ENCODE assay signal across 9 mouse cellular contexts in genomic region chr10:127480833-127481813, GRCm38 (mm10). TPM values are rescaled to one million over a fixed set of nuclear protein-coding genes. Genes with fewer than 3 reads are reported as not detected.
A peak's percentile ranks its signal among the peaks of the same experiment; 100 is the strongest.
DNase-seq lines count a peak whose midpoint lies in the region; ATAC-seq lines count a peak whose summit lies in the region.
"Had no signal": no experiment of that assay in that cellular context is flagged by ENCODE, and none has a peak within 500 bp of the region (broad histone marks: within the 10 kb centered on the region; RNA-seq: fewer than 3 reads in every experiment).

No protein-coding gene starts in this region.

- H3K4me3 ChIP-seq in hindbrain, embryonic 16.5 days (ENCODE audit: low read length), result no peak overlapping the region
- no peak overlapping the region for H3K4me3 ChIP-seq in hindbrain, embryonic 12.5 days
- H3K4me3 ChIP-seq in heart, embryonic 14.5 days (ENCODE audit: control insufficient read depth in 1 of 2, insufficient read depth in 1 of 2, low read depth in 1 of 2, low read length in 2 of 2), result no peak overlapping the region
- H3K4me3 ChIP-seq in macrophage (ENCODE audit: inconsistent target), result peak overlapping the region; percentile 12
- H3K4me3 ChIP-seq in midbrain, embryonic 10.5 days, result no peak overlapping the region

- H3K4me2 ChIP-seq in hindbrain, embryonic 16.5 days (ENCODE audit: low read length), result no peak overlapping the region
- H3K4me2 ChIP-seq in hindbrain, embryonic 12.5 days (replicated peaks), result no peak overlapping the region
- no peak overlapping the region for H3K4me2 ChIP-seq in heart, embryonic 14.5 days (ENCODE audit: low read length)

- peak; percentile 42; the same call in 1 of the 2 replicates for ATAC-seq in hindbrain, embryonic 16.5 days
- ATAC-seq in hindbrain, embryonic 12.5 days (ENCODE audit: low FRiP score), result no peak
- ATAC-seq in heart, embryonic 14.5 days (ENCODE audit: insufficient number of reproducible peaks, insufficient read depth, low FRiP score, low read depth), result 0 out of 2 replicates have a peak, but pooled peaks have one; percentile 39

- peaks cover 15% of the 10 kb centered on the region for H3K36me3 ChIP-seq in hindbrain, embryonic 16.5 days (ENCODE audit: control insufficient read depth, insufficient read depth, low read length)
- peaks cover 53% of the 10 kb centered on the region for H3K36me3 ChIP-seq in hindbrain, embryonic 12.5 days
- peaks cover 88% of the 10 kb centered on the region for H3K36me3 ChIP-seq in heart, embryonic 14.5 days (ENCODE audit: control insufficient read depth, insufficient read depth, low read length)
- H3K36me3 ChIP-seq in macrophage (ENCODE audit: inconsistent target), result peaks cover 33% of the 10 kb centered on the region; the same call in 1 of the 2 replicates
- H3K36me3 ChIP-seq in midbrain, embryonic 10.5 days, result peaks cover 63% of the 10 kb centered on the region

- H3K27me3 ChIP-seq in hindbrain, embryonic 16.5 days (replicated peaks; ENCODE audit: control insufficient read depth, insufficient read depth, low read length), result no peaks in the 10 kb centered on the region
- H3K27me3 ChIP-seq in hindbrain, embryonic 12.5 days, result no peaks in the 10 kb centered on the region
- no peaks in the 10 kb centered on the region for H3K27me3 ChIP-seq in heart, embryonic 14.5 days (ENCODE audit: control insufficient read depth, insufficient read depth, low read length)
- no peaks in the 10 kb centered on the region for H3K27me3 ChIP-seq in midbrain, embryonic 10.5 days (ENCODE audit: low read depth, poor library complexity, severe bottlenecking)

- H3K27ac ChIP-seq in hindbrain, embryonic 16.5 days (ENCODE audit: low read depth, low read length), result no peak overlapping the region
- no peak overlapping the region for H3K27ac ChIP-seq in hindbrain, embryonic 12.5 days
- no peak overlapping the region for H3K27ac ChIP-seq in heart, embryonic 14.5 days (replicated peaks in 1 of 2; ENCODE audit: control insufficient read depth in 1 of 2, insufficient read depth in 1 of 2, low read depth in 2 of 2, low read length in 2 of 2)
- peak overlapping the region; percentile 95 for H3K27ac ChIP-seq in macrophage
- H3K27ac ChIP-seq in midbrain, embryonic 10.5 days (replicated peaks), result no peak overlapping the region

- H3K9ac ChIP-seq in hindbrain, embryonic 16.5 days (ENCODE audit: low read depth, low read length), result no peak overlapping the region
- no peak overlapping the region for H3K9ac ChIP-seq in hindbrain, embryonic 12.5 days
- no peak overlapping the region for H3K9ac ChIP-seq in heart, embryonic 14.5 days (ENCODE audit: low read length)

- no peaks in the 10 kb centered on the region for H3K9me3 ChIP-seq in hindbrain, embryonic 16.5 days (ENCODE audit: control insufficient read depth, low read length)
- no peaks in the 10 kb centered on the region for H3K9me3 ChIP-seq in hindbrain, embryonic 12.5 days (replicated peaks)
- no peaks in the 10 kb centered on the region for H3K9me3 ChIP-seq in heart, embryonic 14.5 days (ENCODE audit: control insufficient read depth, low read length)
- no peaks in the 10 kb centered on the region for H3K9me3 ChIP-seq in midbrain, embryonic 10.5 days (replicated peaks)
- H3K9me3 ChIP-seq: G1E had no signal

- peak; percentile 67 for DNase-seq in adrenal gland, adult 8-10 months
- DNase-seq in layer of hippocampus, postnatal 25 days (ENCODE audit: extremely low spot score in 1 of 2, low spot score in 1 of 2), result peak; percentile 27 to 53
- no peak for DNase-seq in cerebellum, adult 11 months
- no peak for DNase-seq in midbrain, embryonic 10.5 days (ENCODE audit: low spot score)

- no peaks in the 10 kb centered on the region for H3K79me2 ChIP-seq in macrophage (ENCODE audit: inconsistent target)

- WGBS in hindbrain, embryonic 16.5 days, result 84% methylated on average over 19 of the region's 19 CpGs
- WGBS in hindbrain, embryonic 12.5 days, result 89% methylated on average over 19 of the region's 19 CpGs
- 83% methylated on average over 19 of the region's 19 CpGs for WGBS in heart, embryonic 14.5 days
- 10% methylated on average over 19 of the region's 19 CpGs for WGBS in macrophage (ENCODE audit: missing documents)
- 89% methylated on average over 19 of the region's 19 CpGs for WGBS in midbrain, embryonic 10.5 days

- H3K4me1 ChIP-seq in hindbrain, embryonic 16.5 days (ENCODE audit: control insufficient read depth, insufficient read depth, low read depth, low read length), result no peaks in the 10 kb centered on the region
- no peaks in the 10 kb centered on the region for H3K4me1 ChIP-seq in hindbrain, embryonic 12.5 days
- H3K4me1 ChIP-seq in heart, embryonic 14.5 days (ENCODE audit: control insufficient read depth in 2 of 2, insufficient read depth in 2 of 2, low read length in 2 of 2), result no peaks in the 10 kb centered on the region
- H3K4me1 ChIP-seq in midbrain, embryonic 10.5 days, result no peaks in the 10 kb centered on the region

RNA-seq across cellular contexts. Expression of gene Stac3, which starts 20.4 kb away (rescaled TPM):
- polyA plus RNA-seq in hindbrain, embryonic 16.5 days (2015; fragmentation: Nextera tagmentation; extraction: Ambion mirVana), result 2.0 and 3.3 TPM in 2 replicates
- polyA plus RNA-seq in hindbrain, embryonic 12.5 days (2016; fragmentation: Nextera tagmentation; extraction: Ambion mirVana), result 2.2 and 4.8 TPM in 2 replicates
- total RNA-seq in adrenal gland, adult 8-10 months (2022), result 1 to 10 TPM in 3 of 4 experiments, under 1 TPM in 1; 0.87 to 4.6 (median 3.7) TPM
- 0.31 TPM in 1 of 2 replicates, not detected in the other for polyA plus RNA-seq in heart, embryonic 14.5 days (2014; fragmentation: Nextera tagmentation; extraction: Ambion mirVana)
- 1 to 10 TPM; 2.4 to 4.6 TPM for total RNA-seq in layer of hippocampus, postnatal 25 days (2021)
- total RNA-seq in macrophage (2018; cell fraction: chromatin; rRNA removed), result 10 to 100 TPM in 19 of 26 experiments, 1 to 10 TPM in 7; 2.8 to 52.1 (median 14.7) TPM
- total RNA-seq in macrophage (2018; cell fraction: cytosol; rRNA removed), result 1 to 10 TPM in 2 of 26 experiments, under 1 TPM in 20, not detected in 4; 0.05 to 1.7 (median 0.33) TPM
- total RNA-seq in macrophage (2018; cell fraction: nucleus; rRNA removed), result 10 to 100 TPM in 5 of 26 experiments, 1 to 10 TPM in 20, under 1 TPM in 1; 0.72 to 21.7 (median 7.4) TPM
- 0.09 to 0.59 TPM in 2 of 3 replicates, not detected in the other for polyA plus RNA-seq in macrophage (2018)
- polyA plus RNA-seq in midbrain, embryonic 10.5 days (2016; fragmentation: Nextera tagmentation; extraction: Ambion mirVana), result 0.52 and 0.62 TPM in 2 replicates

RNA-seq across cellular contexts. Expression of gene Ndufa4l2, which starts 33.6 kb away (rescaled TPM):
- 23.2 and 29.5 TPM in 2 replicates for polyA plus RNA-seq in hindbrain, embryonic 16.5 days (2015; fragmentation: Nextera tagmentation; extraction: Ambion mirVana)
- 7.7 and 8.4 TPM in 2 replicates for polyA plus RNA-seq in hindbrain, embryonic 12.5 days (2016; fragmentation: Nextera tagmentation; extraction: Ambion mirVana)
- 10 to 100 TPM; 42.4 to 64.4 (median 50.7) TPM for total RNA-seq in adrenal gland, adult 8-10 months (2022)
- 31.2 and 34.2 TPM in 2 replicates for polyA plus RNA-seq in heart, embryonic 14.5 days (2014; fragmentation: Nextera tagmentation; extraction: Ambion mirVana)
- 1 to 10 TPM; 4.1 to 6.7 TPM for total RNA-seq in layer of hippocampus, postnatal 25 days (2021)
- total RNA-seq in macrophage (2018; cell fraction: chromatin; rRNA removed), result 1 to 10 TPM in 1 of 26 experiments, not detected in 25; 1.9 TPM
- total RNA-seq in macrophage (2018; cell fraction: cytosol; rRNA removed), result not detected
- not detected for total RNA-seq in macrophage (2018; cell fraction: nucleus; rRNA removed)
- polyA plus RNA-seq in macrophage (2018), result not detected in 3 replicates
- polyA plus RNA-seq in midbrain, embryonic 10.5 days (2016; fragmentation: Nextera tagmentation; extraction: Ambion mirVana), result 5.2 and 5.8 TPM in 2 replicates

RNA-seq across cellular contexts. Expression of gene Shmt2, which starts 41.1 kb away (rescaled TPM):
- 52.8 and 59.3 TPM in 2 replicates for polyA plus RNA-seq in hindbrain, embryonic 16.5 days (2015; fragmentation: Nextera tagmentation; extraction: Ambion mirVana)
- 67.1 and 67.5 TPM in 2 replicates for polyA plus RNA-seq in hindbrain, embryonic 12.5 days (2016; fragmentation: Nextera tagmentation; extraction: Ambion mirVana)
- total RNA-seq in adrenal gland, adult 8-10 months (2022), result 10 to 100 TPM; 45.3 to 56.0 (median 49.8) TPM
- 71.7 and 73.0 TPM in 2 replicates for polyA plus RNA-seq in heart, embryonic 14.5 days (2014; fragmentation: Nextera tagmentation; extraction: Ambion mirVana)
- 10 to 100 TPM; 29.5 to 31.8 TPM for total RNA-seq in layer of hippocampus, postnatal 25 days (2021)
- 10 to 100 TPM in 19 of 26 experiments, 1 to 10 TPM in 7; 3.9 to 38.4 (median 20.7) TPM for total RNA-seq in macrophage (2018; cell fraction: chromatin; rRNA removed)
- total RNA-seq in macrophage (2018; cell fraction: cytosol; rRNA removed), result 10 to 100 TPM in 25 of 26 experiments, 1 to 10 TPM in 1; 9.3 to 16.3 (median 14.4) TPM
- total RNA-seq in macrophage (2018; cell fraction: nucleus; rRNA removed), result 10 to 100 TPM in 19 of 26 experiments, 1 to 10 TPM in 7; 3.7 to 40.0 (median 16.5) TPM
- polyA plus RNA-seq in macrophage (2018), result 14.8 to 30.5 TPM (median 16.0 TPM) in 3 replicates
- 107 and 121 TPM in 2 replicates for polyA plus RNA-seq in midbrain, embryonic 10.5 days (2016; fragmentation: Nextera tagmentation; extraction: Ambion mirVana)

RNA-seq across cellular contexts. Expression of gene Nxph4, which starts 53.2 kb away (rescaled TPM):
- 129 and 136 TPM in 2 replicates for polyA plus RNA-seq in hindbrain, embryonic 16.5 days (2015; fragmentation: Nextera tagmentation; extraction: Ambion mirVana)
- polyA plus RNA-seq in hindbrain, embryonic 12.5 days (2016; fragmentation: Nextera tagmentation; extraction: Ambion mirVana), result 101 and 109 TPM in 2 replicates
- 10 to 100 TPM in 3 of 4 experiments, 1 to 10 TPM in 1; 8.3 to 16.8 (median 13.2) TPM for total RNA-seq in adrenal gland, adult 8-10 months (2022)
- polyA plus RNA-seq in heart, embryonic 14.5 days (2014; fragmentation: Nextera tagmentation; extraction: Ambion mirVana), result 0.70 and 0.81 TPM in 2 replicates
- 1 to 10 TPM; 1.9 to 2.1 TPM for total RNA-seq in layer of hippocampus, postnatal 25 days (2021)
- total RNA-seq in macrophage (2018; cell fraction: chromatin; rRNA removed), result not detected
- total RNA-seq in macrophage (2018; cell fraction: cytosol; rRNA removed), result not detected
- under 1 TPM in 2 of 26 experiments, not detected in 24; 0.48 to 0.69 TPM for total RNA-seq in macrophage (2018; cell fraction: nucleus; rRNA removed)
- polyA plus RNA-seq in macrophage (2018), result not detected in 3 replicates
- 19.4 and 27.2 TPM in 2 replicates for polyA plus RNA-seq in midbrain, embryonic 10.5 days (2016; fragmentation: Nextera tagmentation; extraction: Ambion mirVana)

Comparison
In these comparisons a context has a peak if more than half of its experiments do, and no peak if none do; other contexts are left out.
1. DNase-seq: peak in adrenal gland, adult 8-10 months (single experiment) and layer of hippocampus, postnatal 25 days (2 of 2); none in cerebellum, adult 11 months (single experiment) and midbrain, embryonic 10.5 days (single experiment).